Mouse (Mus musculus) spleen, postnatal 4 days (tissue): Measurements from ENCODE around the gene Ttc24.

Source experiments
- DNase-seq, 2 experiments: peaks; one replicate each; pipeline ENCODE4 v3.0.0; 2022; ENCODE audit warnings: low spot score in 2 of 2

The Ttc24 gene

GRCm38 (mm10) chr3:88022322-88023191 lies 55.5 kb downstream of the Ttc24 start:
- DNase-seq, result peak; percentile 76 to 86
